Mouse (Mus musculus): ENCODE data around the gene Gm13691.
"Not testable (repeated sequence)": the region's sequence is repeated elsewhere in the genome, so short reads cannot be mapped to it uniquely, and the experiment has no call there.

GRCm38 (mm10) chr2:83955393-83955792 is 35.0 kb upstream of the Gm13691 start, which contains the start of gene Gm13698:
- not testable (repeated sequence) for TF ChIP-seq MYOG (IDR thresholded peaks at IDR 0.05; ENCODE audit: control insufficient read depth in 1 of 3, insufficient read depth in 1 of 3, insufficient read length in 2 of 3, low read depth in 2 of 3); POLR2AphosphoS2 (IDR thresholded peaks at IDR 0.05; ENCODE audit: insufficient read length, low read depth); USF1 (IDR thresholded peaks at IDR 0.05; ENCODE audit: low read depth); MAX (IDR thresholded peaks at IDR 0.05; ENCODE audit: low read depth); POLR2A (IDR thresholded peaks at IDR 0.05; ENCODE audit: insufficient read length, low read depth); TCF12 (IDR thresholded peaks at IDR 0.05; ENCODE audit: insufficient read depth, poor library complexity, severe bottlenecking); CEBPB (IDR thresholded peaks at IDR 0.05; ENCODE audit: insufficient read depth, poor library complexity, severe bottlenecking); E2F4 (IDR thresholded peaks at IDR 0.05; ENCODE audit: insufficient read depth)
